Mouse (Mus musculus) heart, adult 2 months (tissue): ENCODE measurements around the gene Wdr37.

Experiments used
- CTCF ChIP-seq: fragments of 200-600 bp; IDR thresholded peaks from 2 replicates; pipeline ENCODE4 v1.8.1; 2022; ENCODE audit warnings: antibody characterized with exemption, mild to moderate bottlenecking, moderate library complexity
- EP300 ChIP-seq: fragments of 200-500 bp; IDR thresholded peaks from 2 replicates; pipeline ENCODE4 v1.6.1; 2011; ENCODE audit warnings: low read depth, low read length, control low read depth; ENCODE audit not compliant: insufficient read depth
- POLR2A ChIP-seq: fragments of 200-500 bp; IDR thresholded peaks from 2 replicates; pipeline ENCODE4 v1.6.1; 2011; ENCODE audit warnings: mild to moderate bottlenecking, low read depth, low read length, control low read depth; ENCODE audit not compliant: insufficient read depth

GRCm38 (mm10) chr13:8760940-8761339, 110.8 kb downstream of the Wdr37 start:
- no peak for TF ChIP-seq CTCF
- TF ChIP-seq EP300: no peak
- no peak for TF ChIP-seq POLR2A
